Mouse (Mus musculus) cortical plate, adult 2 months (tissue): Measurements from ENCODE around the gene St3gal5.

Experiments
- CTCF ChIP-seq: fragments of 200-500 bp; IDR thresholded peaks from 2 replicates; pipeline ENCODE4 v1.5.1; 2011; ENCODE audit warnings: mild to moderate bottlenecking, control low read depth, low read length; ENCODE audit not compliant: insufficient read depth; ENCODE audit errors: extremely low read depth
- POLR2A ChIP-seq: fragments of 200-500 bp; IDR thresholded peaks from 2 replicates; pipeline ENCODE4 v1.6.1; 2011; ENCODE audit warnings: mild to moderate bottlenecking, low read length, control low read depth; ENCODE audit not compliant: insufficient read depth; ENCODE audit errors: extremely low read depth

DNA sequence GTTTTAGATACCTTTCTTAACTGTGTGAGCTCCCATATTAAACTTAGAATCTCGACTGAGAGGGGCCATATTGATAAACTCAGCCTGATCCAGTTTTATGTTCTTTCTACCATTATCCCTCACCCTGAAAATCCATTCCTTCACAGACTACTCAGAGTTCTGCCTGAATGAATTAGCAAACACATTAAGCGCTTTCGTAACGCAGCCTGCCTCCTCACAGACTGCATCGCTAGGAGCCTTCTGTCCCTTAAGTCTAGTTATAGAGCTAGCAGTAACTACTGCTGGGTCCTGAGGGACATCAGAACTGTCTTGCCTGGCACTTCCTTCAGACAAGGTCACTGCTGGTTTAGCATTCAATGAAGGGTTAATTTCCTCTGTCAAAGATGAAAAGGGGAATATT is 78.6 kb downstream of the St3gal5 start:
- no peak for TF ChIP-seq CTCF
- no peak for TF ChIP-seq POLR2A
